Mouse (Mus musculus) right cerebral cortex, postnatal 36 days (tissue): Measurements from ENCODE around the gene Sbf2.

Experiments used
- DNase-seq, 2 experiments: peaks; one replicate each; pipeline ENCODE4 v3.0.0; 2022; ENCODE audit warnings: low spot score in 2 of 2, mixed read lengths in 1 of 2

Sbf2 gene

DNA sequence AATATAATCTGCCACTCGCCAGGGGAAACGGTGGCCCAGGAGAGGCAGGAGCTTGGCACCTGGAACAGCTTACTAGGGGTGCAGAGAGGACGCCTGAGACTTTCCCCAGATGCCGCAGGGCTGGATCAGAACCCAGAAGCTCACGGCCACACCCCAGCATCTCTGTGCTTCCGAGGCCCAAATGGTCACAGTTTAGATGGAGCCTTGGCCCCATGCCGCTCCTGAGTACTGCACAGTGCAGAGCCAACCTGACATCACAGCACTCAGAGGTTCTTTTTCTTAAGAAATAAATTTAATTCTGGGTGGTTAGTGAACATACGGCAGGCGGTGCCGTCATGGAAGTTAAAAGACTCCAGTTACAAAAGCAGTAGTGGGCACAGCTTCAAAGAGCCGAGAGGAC is 307.0 kb downstream of the Sbf2 start:
- no peak for DNase-seq

DNA sequence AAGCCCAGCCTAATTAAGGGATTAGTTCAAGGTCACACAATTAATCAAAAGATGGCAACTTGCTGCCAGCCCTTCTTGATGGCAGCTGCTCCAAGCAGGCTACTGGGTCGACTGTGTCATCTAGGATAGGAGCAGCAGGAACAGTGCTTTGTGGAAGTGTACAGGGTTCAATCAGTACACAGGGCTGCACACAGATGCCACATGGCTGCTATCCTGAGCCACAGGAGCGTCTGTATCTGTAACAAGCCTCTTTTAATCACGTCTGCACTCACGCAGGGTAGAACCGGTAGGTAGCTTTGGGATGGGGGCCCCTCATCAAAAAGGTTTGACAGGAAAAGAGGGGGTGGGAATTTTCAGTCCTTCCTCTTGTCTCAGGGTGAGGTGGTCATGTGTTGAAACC is 308.4 kb downstream of the Sbf2 start:
- no peak for DNase-seq

DNA sequence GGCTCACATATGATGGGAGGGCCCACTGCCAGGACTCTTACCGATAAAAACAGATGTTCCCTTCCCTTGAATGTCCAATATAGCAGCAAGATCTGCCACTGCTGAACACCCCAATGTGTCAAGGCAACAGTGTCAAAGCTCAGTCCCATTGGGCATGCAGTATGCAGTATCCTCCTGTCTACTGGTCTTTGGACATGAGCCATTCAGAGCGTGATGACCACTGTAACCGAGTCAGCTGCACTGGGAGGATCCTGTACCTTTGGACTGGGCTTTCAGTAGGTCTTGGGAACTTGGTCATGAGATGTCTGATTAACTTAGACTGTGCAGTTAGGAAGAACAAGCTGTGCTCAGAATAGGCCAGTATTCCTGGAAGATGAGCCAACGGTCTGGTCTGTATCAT is 309.2 kb downstream of the Sbf2 start:
- DNase-seq, result no peak

DNA sequence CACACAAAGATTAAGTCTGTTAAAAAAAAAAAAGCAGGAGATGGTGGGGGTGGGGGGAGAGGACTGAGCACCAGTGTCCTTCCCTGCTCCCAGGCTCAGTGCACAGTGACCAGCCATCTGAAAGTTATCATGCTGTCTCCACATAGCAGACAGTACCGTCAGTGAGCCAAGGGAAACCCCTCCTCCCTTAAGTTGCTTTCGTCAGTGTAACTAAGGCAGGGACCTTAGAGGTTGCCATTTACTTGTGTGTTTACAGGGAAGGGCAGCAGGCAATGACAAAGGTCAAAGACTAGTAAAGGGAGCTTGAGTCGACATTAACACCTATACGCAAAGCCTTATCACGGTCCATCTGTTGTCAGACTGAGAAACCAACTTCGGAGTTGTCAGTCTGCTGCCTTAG is 311.8 kb downstream of the Sbf2 start:
- no peak for DNase-seq

DNA sequence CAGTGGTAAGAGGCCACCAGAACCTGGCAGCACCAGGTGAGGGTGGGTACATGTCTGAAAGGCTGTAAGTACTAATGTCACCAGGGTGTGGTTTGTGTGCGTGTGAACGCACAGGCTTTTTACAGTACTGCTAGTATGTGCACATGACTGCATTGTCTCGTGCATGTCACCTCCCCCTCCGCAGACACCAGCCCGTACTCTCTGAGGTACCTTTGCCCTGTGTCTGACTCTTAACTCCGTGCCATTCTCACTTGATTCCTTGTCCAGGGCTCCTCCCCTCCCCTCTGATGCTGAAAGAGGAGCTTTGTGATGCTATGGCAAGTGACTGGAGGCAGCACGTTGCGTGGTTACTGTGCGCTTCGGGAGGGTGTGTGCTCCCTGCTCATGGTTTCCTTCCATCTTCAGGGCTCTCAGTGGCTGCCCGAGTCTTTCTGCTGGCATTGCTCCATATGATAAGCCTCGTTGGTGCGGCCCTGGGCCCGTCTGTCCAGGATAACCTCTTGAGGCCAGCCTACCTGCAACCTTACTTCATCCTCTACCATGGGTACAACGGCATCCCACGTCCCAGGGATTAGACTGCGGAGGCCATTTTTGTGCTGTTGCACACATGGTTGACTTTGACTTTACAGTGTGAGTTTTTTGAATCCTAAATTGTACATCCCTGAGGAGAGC is 315.8 kb downstream of the Sbf2 start:
- DNase-seq, result no peak

DNA sequence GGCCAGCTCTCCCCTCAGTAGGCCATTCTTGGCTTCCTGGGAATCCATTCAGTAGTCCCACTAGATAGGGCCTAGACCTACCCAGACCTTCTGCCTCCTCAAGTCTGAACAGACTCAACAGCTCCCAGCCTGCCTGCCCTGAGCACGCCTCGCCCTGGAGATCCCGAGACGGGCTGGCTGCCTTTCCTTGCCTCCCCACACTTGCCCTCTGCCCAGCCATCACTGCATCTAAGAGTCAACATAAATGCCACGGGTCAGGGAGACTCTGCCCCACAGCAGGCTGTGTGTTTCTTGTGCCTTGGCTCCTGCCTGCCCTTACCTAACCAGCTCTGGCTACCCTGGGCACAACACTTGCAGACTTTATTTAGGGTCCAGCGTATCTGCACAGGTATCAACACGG is 316.6 kb downstream of the Sbf2 start:
- no peak for DNase-seq

DNA sequence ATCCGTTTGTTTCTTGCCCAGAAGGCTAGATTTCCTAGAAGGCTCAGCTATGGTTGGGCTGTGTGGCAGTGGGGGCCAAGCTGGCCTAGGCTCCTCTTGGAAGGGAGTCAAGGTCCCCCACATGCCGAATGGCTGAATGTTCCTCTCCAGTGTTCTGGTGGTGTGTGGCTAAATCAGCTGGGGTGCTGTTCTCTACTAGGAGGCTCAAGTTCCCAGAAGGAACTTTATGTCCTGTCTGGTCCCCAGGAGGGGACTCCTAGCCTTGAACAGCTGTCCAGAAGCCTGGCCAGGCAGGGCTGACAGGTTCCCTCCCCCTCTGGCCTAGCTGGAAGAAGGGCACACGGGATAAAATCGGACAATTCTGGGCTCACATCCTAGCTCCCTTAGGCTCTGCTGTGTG is 317.1 kb downstream of the Sbf2 start:
- DNase-seq, result no peak

DNA sequence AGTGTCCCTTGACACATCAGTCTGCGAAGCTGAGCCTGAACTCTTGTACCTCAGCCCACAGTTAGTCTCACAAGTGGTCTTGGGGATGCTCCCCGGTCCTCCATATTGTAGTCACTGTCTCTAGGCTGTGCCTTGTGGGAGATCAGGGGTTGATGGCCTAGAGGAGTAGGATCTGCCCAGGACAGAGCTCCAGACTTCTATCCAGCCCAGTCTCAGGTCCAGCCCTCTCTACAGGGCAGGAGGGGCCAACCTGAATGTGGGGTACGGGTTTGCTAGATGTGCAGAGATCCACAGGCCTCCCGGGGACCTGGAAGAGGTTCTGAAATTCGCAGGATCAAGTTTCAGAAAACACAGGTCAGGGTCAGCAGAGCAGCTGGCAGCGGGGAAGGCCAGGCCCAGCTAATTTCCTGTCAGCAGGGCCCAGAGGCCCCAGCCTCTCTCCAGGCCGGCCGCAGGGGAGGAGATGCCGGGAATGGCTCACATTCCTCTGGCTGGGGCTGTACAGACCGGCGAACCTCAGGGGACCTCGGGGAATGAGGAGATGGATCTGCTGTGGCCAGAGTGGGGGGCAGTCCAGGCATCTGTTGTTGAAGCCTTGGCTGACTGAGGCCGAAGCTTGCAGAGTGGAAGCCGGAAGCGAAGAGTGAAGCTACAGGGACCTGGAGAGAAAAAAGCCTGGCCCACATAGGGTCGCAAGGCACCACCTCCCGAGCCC is 317.7 kb downstream of the Sbf2 start:
- no peak for DNase-seq

DNA sequence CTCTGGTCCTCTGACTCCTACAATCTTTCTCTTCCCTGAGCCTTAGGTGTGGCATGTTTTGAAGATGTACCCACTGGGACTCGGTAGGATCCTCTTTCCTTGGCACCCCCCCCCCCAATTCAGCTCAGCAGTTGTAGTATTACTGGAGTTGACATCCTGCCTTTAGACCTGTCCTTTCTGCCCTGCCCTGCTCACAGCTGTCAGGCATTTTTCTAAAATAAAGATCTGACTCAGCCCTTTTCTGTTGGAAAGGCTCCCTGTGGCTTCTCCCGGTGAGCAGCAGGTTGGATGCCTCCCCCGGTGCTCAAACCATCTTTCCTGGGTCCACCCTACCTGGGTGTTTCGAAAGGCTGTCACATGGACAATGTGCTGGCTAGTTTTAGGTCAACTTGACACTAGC is 325.1 kb downstream of the Sbf2 start:
- no peak for DNase-seq

DNA sequence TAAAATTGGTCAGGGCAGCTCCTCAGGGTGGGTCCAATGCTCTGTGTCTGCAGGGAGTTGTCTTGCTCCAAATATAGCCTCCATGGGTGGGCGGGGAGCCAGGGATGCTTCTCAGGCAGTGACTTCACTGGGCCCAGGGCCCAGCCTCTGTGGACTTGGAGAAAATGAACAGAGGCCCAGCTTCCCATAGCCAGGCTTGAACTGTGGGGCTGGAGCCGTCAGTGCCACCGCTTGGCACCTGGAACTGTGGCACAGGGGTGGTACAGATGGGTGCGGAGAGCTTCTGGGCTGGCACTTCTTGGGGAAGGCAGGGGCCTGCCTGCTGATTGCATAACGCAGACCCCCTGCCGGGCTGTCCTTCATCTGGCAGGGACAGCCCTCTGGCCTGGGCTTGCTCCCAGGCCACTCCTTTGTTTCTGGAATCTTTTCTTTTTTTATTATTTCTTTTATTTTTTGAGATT is 326.0 kb downstream of the Sbf2 start:
- no peak for DNase-seq

DNA sequence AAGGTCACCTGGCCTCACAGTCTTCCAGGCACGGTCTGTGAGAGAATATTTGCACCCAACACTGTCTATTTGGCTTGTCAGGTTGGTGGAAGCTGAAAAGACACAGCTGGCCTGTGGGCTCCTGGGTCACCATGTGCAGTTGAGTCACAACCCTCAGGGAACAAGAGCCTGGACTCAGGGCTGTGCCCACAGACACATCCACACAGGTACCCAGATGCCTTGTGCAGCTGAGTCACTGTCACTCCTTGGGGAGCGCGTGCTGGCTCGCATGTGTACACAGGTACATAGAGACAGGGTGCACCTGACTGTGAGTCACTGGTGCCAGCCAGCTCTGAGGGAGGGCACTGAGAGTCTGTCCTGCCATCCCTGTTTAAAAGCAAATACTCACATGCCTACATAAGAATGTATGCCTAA is 326.5 kb downstream of the Sbf2 start:
- DNase-seq, result no peak

DNA sequence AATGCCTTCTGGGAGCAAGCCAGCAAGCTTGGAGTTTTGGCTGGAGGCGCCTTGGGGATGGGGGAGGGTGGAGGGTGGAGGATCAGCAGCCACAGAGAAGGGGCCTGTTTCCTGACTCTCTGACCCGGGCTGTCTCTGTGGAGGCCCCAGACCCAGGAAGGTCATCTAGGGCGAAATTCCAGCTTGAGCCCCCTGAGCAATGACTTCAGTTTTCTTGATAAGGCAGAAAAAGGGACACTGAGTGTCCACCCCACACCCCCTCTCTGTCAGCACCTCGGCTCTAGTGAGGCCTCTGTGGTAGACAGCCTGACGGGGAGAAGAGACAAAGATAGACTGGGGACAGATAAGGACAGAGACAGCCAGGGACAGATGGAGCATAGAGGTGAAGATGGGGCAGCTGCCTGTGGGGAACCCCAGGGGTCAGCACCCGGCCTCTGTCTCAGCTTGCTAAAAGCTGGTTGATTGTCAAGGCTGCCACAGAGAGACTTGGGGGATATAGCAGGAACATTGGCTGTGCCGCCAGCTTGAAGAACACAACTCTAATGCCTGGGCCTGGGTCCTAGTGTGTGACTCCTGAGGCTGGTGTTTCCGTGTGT is 327.1 kb downstream of the Sbf2 start:
- no peak for DNase-seq

DNA sequence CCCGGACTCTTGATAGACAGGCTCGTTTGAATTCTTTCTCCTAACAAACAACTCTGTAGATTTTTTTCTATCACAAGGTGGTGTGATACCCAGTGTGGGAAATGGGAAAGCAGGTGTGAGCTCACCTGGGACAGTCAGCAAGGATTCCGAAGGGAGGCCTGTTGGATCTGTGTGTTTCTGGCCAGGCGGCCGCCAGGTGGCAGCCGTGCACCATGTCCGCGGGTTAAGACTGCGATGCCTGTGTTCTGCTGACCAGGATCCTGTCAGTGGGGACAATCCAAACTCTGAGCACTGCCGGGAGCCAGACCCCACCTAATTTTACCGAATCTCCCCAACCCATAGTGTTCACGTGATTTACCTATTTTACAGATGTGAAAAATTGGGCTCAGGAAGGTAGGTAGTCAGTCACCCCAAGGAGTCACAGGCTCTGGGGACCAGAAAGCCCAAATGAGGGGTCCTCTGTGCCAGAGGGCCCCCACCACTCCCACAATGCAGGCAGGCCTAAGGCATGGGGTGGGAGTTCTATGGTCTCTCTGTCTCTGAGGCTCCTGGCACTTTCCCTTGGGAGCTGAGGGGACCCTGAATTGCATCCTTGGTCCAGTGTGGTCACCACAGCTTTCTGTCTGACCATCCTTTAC is 327.8 kb downstream of the Sbf2 start:
- DNase-seq, result peak; percentile 55 to 79

DNA sequence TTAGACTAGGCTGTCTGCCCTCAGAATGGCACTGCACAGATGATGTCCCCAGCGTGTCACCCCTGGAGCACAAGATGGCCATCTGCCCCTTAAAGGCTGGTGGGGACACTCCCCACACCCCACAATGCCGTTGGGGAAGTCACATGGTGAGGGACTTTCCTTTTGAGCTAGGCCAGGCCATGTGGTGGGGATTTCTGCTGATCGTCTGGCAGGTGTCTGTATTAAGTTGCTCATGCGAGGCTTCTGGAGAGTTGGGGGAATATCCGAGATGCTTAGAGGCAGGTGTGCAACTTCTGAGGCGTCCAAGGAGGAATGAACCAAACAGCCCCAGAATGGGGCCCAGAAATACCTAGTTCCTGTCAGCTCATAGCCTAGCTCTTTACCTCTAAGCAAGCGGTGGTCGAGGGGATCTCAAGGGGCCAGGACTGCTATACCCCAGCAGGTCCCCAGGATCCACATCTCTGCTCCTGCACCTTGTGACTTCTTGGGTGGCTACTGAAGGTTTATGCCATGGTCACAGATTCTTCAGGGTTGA is 328.5 kb downstream of the Sbf2 start:
- no peak for DNase-seq

DNA sequence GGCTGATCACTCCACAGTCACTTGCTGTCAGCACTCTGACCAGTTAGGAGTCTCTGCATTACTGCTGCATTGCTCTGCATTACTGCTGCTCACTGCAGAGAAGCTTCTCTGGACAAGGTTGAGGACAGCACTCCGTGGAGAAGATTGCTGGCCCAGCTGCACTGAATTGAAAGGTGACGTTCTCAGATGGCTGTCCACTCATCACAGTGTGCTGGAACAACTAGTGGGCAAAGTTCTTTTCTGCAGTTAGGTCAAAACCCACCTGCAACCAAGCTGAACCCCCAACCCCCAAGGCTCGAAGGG is 328.9 kb downstream of the Sbf2 start:
- no peak for DNase-seq

DNA sequence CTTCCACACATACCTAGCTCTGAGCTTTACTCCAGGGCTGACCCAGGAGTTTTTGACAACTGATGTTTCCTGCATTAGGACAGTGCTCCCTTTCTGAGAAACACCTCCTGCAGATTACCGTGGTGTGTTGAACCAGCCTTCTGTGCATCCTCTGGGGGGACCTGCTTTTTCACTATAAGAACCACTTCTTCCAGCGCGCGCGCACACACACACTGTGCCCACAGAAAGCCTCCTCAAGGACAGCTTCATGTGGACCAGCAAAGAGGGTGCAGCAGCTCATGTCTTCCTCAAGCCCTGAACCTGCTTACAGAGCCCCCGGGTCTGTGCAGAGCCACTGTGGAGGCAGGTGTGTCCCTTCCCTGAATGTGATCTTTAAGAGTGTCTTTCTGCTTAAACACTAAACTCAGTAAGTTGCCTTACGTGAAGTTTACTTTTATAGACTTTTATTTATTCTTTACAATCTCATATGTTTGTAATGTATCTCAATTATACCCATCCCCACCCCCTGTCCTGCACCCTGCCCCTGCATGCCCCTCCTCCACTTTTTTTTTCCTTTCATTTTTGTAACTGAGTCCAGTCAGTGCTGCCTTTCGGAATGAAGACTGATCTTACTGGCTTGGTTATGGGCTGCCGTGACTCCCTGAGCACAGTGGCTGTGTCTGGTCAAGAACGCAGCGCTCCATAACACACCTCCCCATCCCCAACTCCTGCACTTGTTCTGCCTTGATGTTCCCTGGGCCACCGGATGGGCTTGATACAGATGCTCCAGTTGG is 329.5 kb downstream of the Sbf2 start:
- DNase-seq, result no peak

DNA sequence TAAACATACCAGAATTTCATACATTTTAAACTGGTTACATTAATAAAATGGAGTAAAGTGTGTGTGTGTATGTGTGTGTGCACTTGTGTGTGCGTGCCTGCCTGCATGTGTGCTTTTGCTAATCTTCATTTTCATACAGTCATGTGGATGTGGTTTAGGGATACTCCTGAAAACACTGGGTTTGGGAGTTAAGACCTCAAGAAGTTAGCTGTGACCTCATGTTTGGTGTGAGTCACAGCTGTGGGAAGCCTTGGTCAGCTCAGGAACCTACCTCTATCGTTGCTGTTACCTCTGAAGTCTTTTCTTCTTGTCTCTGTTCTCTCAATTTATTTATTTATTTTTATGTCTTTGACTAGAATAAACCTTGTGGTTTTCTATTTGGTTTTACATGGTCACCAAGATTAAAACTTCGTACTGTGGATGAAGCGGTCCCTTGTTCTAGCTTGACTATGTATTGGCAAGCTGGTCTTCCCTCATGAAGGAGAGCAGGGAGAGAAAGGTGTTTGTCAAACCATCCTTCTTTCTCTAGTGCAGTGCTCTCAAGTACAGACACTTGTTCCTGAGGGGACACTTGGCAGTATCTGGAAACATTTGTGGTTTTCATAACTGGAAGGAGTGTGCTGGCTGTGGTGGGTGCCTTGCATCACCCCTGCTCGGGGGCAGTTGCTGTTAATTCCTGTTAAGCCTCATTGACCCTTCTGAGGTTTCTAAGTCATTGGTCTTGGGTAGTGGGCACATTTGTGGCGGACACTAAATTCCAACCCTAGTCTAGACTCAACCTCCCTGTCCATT is 331.0 kb downstream of the Sbf2 start:
- no peak for DNase-seq

DNA sequence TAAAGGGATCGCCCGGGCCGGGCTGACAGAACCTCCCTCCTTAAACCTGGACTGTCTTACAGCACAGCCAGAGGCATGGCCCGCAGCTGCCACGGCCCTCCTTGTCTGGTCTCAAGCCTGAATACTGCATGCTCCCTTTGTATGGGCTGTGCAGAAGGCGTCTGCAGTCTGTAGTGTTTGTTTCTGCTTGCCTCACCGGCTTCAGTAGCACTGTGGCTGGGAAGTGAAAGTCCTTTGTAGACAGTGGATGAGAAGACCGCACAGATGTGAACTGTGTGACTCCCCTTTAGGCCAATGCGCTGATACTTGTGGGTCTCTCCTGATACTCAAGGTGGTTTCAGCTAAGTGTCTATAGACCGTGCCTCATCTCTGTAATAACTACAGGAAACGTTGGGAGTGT is 331.9 kb downstream of the Sbf2 start:
- DNase-seq, result no peak

DNA sequence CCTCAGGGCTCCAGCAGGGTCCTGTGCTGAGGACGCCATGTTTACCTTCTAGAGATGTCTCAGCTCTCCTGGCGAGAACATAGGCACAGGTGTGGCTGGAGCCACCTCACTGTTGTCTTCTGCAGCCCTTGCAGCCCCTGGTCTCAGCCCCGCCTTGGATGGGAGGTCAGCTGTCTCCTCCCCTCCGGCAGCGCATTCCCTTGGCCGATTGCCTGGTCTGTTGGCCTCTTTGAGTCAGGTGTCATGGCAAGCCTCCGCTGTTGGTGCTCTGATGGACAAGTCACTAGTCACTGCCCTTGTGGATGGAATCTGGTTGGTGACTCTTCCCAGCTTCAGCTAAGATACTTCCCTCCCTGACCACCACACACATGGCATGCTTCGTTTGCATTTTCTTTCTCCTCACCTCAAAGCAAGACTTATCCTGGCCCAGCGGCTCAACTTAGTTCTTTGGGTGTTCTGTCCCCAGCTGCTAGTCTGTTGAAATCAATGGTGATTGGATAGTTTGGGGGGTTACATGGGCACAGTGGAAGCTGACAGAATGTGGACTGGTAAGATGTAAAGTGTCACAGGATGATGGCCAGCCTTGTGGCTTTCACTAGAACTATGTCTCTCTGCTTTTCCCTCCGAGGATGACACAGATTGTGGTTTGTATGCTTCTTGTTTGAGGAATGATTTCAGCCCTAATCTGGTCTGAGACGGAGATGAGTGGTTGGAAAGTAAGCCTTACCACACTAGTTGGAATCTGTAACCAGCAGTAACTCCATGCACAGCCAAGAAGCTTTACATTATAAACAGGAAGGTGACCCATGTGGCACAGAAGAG is 333.1 kb downstream of the Sbf2 start:
- DNase-seq, result no peak

DNA sequence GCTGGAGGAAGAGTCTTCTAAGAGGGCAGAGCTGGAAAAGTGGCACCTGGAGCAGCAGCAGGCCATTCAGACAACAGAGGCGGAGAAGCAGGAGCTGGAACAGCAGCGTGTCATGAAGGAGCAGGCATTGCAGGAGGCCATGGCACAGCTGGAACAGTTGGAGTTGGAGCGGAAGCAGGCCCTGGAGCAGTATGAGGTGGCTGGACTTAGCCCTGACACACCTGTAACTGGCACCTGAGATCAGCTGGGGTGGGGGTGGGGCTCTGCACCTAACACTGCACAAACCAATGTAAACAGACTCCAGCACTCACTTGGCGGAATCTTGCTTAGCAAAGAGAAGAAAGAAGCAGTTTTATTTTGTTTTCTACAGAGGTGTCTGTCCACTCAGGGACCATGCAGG is 335.5 kb downstream of the Sbf2 start:
- no peak for DNase-seq
